Mouse (Mus musculus) bone marrow macrophage, adult 2 months (primary cell): ENCODE measurements around the gene Zfp541. TPM values are rescaled to one million over a fixed set of nuclear protein-coding genes. Genes with fewer than 3 reads are reported as not detected.

Experiments used
- H3K27ac ChIP-seq: 2 replicates; pipeline ENCODE4 v1.5.1; 2012; ENCODE audit warnings: low read depth, low read length; ENCODE audit not compliant: insufficient read depth
- H3K4me1 ChIP-seq: 2 replicates; pipeline ENCODE4 v1.6.1; 2012; ENCODE audit warnings: low read length; ENCODE audit not compliant: control insufficient read depth, insufficient read depth
- H3K4me3 ChIP-seq: 2 replicates; pipeline ENCODE4 v1.5.1; 2012; ENCODE audit warnings: mild to moderate bottlenecking, low read length, moderate library complexity; ENCODE audit not compliant: insufficient read depth
- CTCF ChIP-seq: IDR thresholded peaks from 2 replicates; pipeline ENCODE4 v1.5.1; 2012; ENCODE audit warnings: low read depth, mild to moderate bottlenecking, low read length, moderate library complexity
- POLR2A ChIP-seq: IDR thresholded peaks from 2 replicates; pipeline ENCODE4 v1.6.1; 2012; ENCODE audit warnings: mild to moderate bottlenecking, low read depth, low read length, borderline replicate concordance
- polyA plus RNA-seq: library from polyadenylated mRNA; stranded (reverse); fragments of >200 nt; gene quantifications from 2 replicates; pipeline ENCODE4 v1.2.4, GENCODE M21; 2012; ENCODE audit not compliant: missing spikeins, insufficient read depth, insufficient read length

The Zfp541 gene
- polyA plus RNA-seq, 1 experiment, result 0.48 TPM

- no peak overlapping the region for H3K4me3 ChIP-seq
- TF ChIP-seq POLR2A (no peak), CTCF (no peak)
- peaks cover 29% of the 10 kb centered on the region for H3K4me1 ChIP-seq
- H3K27ac ChIP-seq, result peak overlapping the region; percentile 9; the same call in 1 of the 2 replicates
Measured at GRCm38 (mm10) chr7:16028102-16028927, 33.3 kb upstream of the Zfp541 start.

- no peak overlapping the region for H3K27ac ChIP-seq
- TF ChIP-seq POLR2A (no peak), CTCF (no peak)
- H3K4me1 ChIP-seq, result peaks cover 23% of the 10 kb centered on the region
- H3K4me3 ChIP-seq, result no peak overlapping the region
Measured at GRCm38 (mm10) chr7:16031072-16031471, 30.5 kb upstream of the Zfp541 start.

GRCm38 (mm10) chr7:16033059-16033458, 28.6 kb upstream of the Zfp541 start:
- TF ChIP-seq POLR2A, result no peak
- no peak overlapping the region for H3K27ac ChIP-seq
- peaks cover 12% of the 10 kb centered on the region for H3K4me1 ChIP-seq
- H3K4me3 ChIP-seq, result no peak overlapping the region

GRCm38 (mm10) chr7:16033580-16034461, 27.8 kb upstream of the Zfp541 start:
- Histone ChIP-seq H3K27ac (no peak overlapping the region), H3K4me1 (peaks cover 4% of the 10 kb centered on the region)

GRCm38 (mm10) chr7:16036972-16037371, 24.6 kb upstream of the Zfp541 start:
- no peak for TF ChIP-seq POLR2A
- TF ChIP-seq CTCF, result no peak
- Histone ChIP-seq H3K4me1 (peaks cover 14% of the 10 kb centered on the region), H3K27ac (no peak overlapping the region), H3K4me3 (no peak overlapping the region)

More at GRCm38 (mm10) chr7:16033580-16034461, 27.8 kb upstream of the Zfp541 start:
- no peak overlapping the region for H3K4me3 ChIP-seq
- no peak for TF ChIP-seq POLR2A
- TF ChIP-seq CTCF, result no peak

GRCm38 (mm10) chr7:16039363-16039762, 22.3 kb upstream of the Zfp541 start:
- TF ChIP-seq CTCF (no peak), POLR2A (no peak)
- H3K4me3 ChIP-seq, result no peak overlapping the region
- peaks cover 32% of the 10 kb centered on the region for H3K4me1 ChIP-seq
- no peak overlapping the region for H3K27ac ChIP-seq

- peaks cover 46% of the 10 kb centered on the region for H3K4me1 ChIP-seq
Measured at GRCm38 (mm10) chr7:16041208-16041607, 20.4 kb upstream of the Zfp541 start.

GRCm38 (mm10) chr7:16042850-16043775, 18.5 kb upstream of the Zfp541 start:
- Histone ChIP-seq H3K27ac (peak overlapping the region; percentile 89), H3K4me1 (peaks cover 46% of the 10 kb centered on the region), H3K4me3 (peak overlapping the region; percentile 55)
- TF ChIP-seq CTCF (no peak), POLR2A (no peak)

More at GRCm38 (mm10) chr7:16041208-16041607, 20.4 kb upstream of the Zfp541 start:
- no peak for TF ChIP-seq CTCF
- no peak for TF ChIP-seq POLR2A
- no peak overlapping the region for H3K4me3 ChIP-seq
- H3K27ac ChIP-seq, result no peak overlapping the region

- Histone ChIP-seq H3K4me3 (peak overlapping the region; percentile 55), H3K27ac (peak overlapping the region; percentile 89), H3K4me1 (peaks cover 46% of the 10 kb centered on the region)
- TF ChIP-seq POLR2A (no peak), CTCF (no peak)
Measured at GRCm38 (mm10) chr7:16043861-16044435, 17.7 kb upstream of the Zfp541 start.
